Mouse (Mus musculus): Measurements from ENCODE around the gene Pla2g1b.

DNA sequence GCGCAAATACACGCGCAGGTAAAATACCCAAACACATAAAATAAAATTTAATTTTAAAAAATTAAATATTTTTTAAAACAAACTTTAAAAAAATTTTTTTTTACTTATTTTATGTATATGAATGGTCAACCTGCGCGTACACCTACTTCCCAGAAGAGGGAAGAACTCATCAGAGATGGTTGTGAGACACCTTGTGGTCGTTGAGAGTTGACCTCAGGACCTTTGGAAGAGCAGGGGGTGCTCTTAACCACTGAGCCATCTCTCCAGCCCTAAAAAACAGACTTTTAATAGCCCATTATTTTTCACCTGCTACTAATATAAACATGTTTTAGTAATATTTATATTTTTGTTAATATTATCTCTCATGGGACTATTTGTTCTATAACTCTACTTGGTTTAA, 17.3 kb downstream of the Pla2g1b start:
- no peak for TF ChIP-seq CTCF (IDR thresholded peaks at IDR 0.05; ENCODE audit: control insufficient read depth, insufficient read depth, insufficient read length)
- TF ChIP-seq USF1 (IDR thresholded peaks at IDR 0.05; ENCODE audit: low read depth): no peak
- no peak for TF ChIP-seq MAX (IDR thresholded peaks at IDR 0.05)
- TF ChIP-seq MYOD1 (IDR thresholded peaks at IDR 0.05; ENCODE audit: control insufficient read depth, insufficient read length, low read depth): no peak
- no peak for TF ChIP-seq CEBPB (IDR thresholded peaks at IDR 0.05; ENCODE audit: low read depth)
- TF ChIP-seq FOSL1 (IDR thresholded peaks at IDR 0.05; ENCODE audit: insufficient read depth, low read length, poor library complexity, severe bottlenecking): no peak
- TF ChIP-seq MYOG (IDR thresholded peaks at IDR 0.05; ENCODE audit: control insufficient read depth, extremely low read depth, insufficient read length): no peak
